Comparison of ENCODE assay signal across 13 mouse cellular contexts in genomic region chr14:79677108-79677753, GRCm38 (mm10). TPM values are rescaled to one million over a fixed set of nuclear protein-coding genes. Genes with fewer than 3 reads are reported as not detected.
DNase-seq lines count a peak whose midpoint lies in the region; ATAC-seq and TF ChIP-seq lines count a peak whose summit lies in the region.
"Had no signal": no experiment of that assay in that cellular context is flagged by ENCODE, and none has a peak within 500 bp of the region (broad histone marks: within the 10 kb centered on the region; RNA-seq: fewer than 3 reads in every experiment).

No protein-coding gene starts in this region.

- no peaks in the 10 kb centered on the region for H3K27me3 ChIP-seq in heart, embryonic 15.5 days
- H3K27me3 ChIP-seq in neural tube, embryonic 11.5 days (ENCODE audit: control insufficient read depth, insufficient read depth, low read length) = no peaks in the 10 kb centered on the region
- H3K27me3 ChIP-seq in embryonic facial prominence, embryonic 15.5 days = no peaks in the 10 kb centered on the region
- H3K27me3 ChIP-seq in stomach, postnatal 0 days (ENCODE audit: control insufficient read depth, insufficient read depth, low read length) = no peaks in the 10 kb centered on the region

- no peak for ATAC-seq in heart, embryonic 15.5 days (replicated peaks; ENCODE audit: insufficient number of reproducible peaks, insufficient read depth, low FRiP score, low read depth)
- no peak for ATAC-seq in neural tube, embryonic 11.5 days (ENCODE audit: insufficient read depth, low FRiP score, low TSS enrichment)
- ATAC-seq in embryonic facial prominence, embryonic 15.5 days (ENCODE audit: insufficient number of reproducible peaks, low FRiP score, low TSS enrichment, low read depth) = no peak
- ATAC-seq in stomach, postnatal 0 days (ENCODE audit: low FRiP score, low TSS enrichment) = no peak
- ATAC-seq: intestine, embryonic 16.5 days; liver, postnatal 0 days had no signal

- peaks cover 11% of the 10 kb centered on the region for H3K4me1 ChIP-seq in heart, embryonic 15.5 days (replicated peaks)
- H3K4me1 ChIP-seq in neural tube, embryonic 11.5 days (ENCODE audit: control insufficient read depth, insufficient read depth, low read length) = peaks cover 11% of the 10 kb centered on the region; the same call in 1 of the 2 replicates
- peaks cover 17% of the 10 kb centered on the region for H3K4me1 ChIP-seq in embryonic facial prominence, embryonic 15.5 days
- no peaks in the 10 kb centered on the region for H3K4me1 ChIP-seq in stomach, postnatal 0 days (replicated peaks; ENCODE audit: control insufficient read depth, insufficient read depth)

- H3K4me2 ChIP-seq in heart, embryonic 15.5 days = peak overlapping the region; percentile 43
- H3K4me2 ChIP-seq in neural tube, embryonic 11.5 days (ENCODE audit: low read depth) = no peak overlapping the region
- peak overlapping the region; percentile 28 for H3K4me2 ChIP-seq in embryonic facial prominence, embryonic 15.5 days (replicated peaks)
- no peak overlapping the region for H3K4me2 ChIP-seq in stomach, postnatal 0 days (replicated peaks; ENCODE audit: low read depth)

- H3K36me3 ChIP-seq in heart, embryonic 15.5 days = no peaks in the 10 kb centered on the region
- H3K36me3 ChIP-seq in neural tube, embryonic 11.5 days (ENCODE audit: control insufficient read depth, insufficient read depth, low read length) = no peaks in the 10 kb centered on the region
- no peaks in the 10 kb centered on the region for H3K36me3 ChIP-seq in embryonic facial prominence, embryonic 15.5 days
- H3K36me3 ChIP-seq in stomach, postnatal 0 days (ENCODE audit: control insufficient read depth, insufficient read depth, low read length) = no peaks in the 10 kb centered on the region

- TF ChIP-seq EP300 in stomach, postnatal 0 days (optimal IDR thresholded peaks at IDR 0.05) = no peak

- TF ChIP-seq CTCF in stomach, postnatal 0 days (IDR thresholded peaks at IDR 0.05; ENCODE audit: low read depth) = no peak

- WGBS in heart, embryonic 15.5 days = 45% methylated on average over 15 of the region's 15 CpGs
- WGBS in neural tube, embryonic 11.5 days = 50% methylated on average over 15 of the region's 15 CpGs
- WGBS in embryonic facial prominence, embryonic 15.5 days = 23% methylated on average over 15 of the region's 15 CpGs
- WGBS in stomach, postnatal 0 days = 49% methylated on average over 15 of the region's 15 CpGs

- DNase-seq in heart, adult 8-10 months (ENCODE audit: low spot score) = no peak
- DNase-seq in neural tube, embryonic 11.5 days (ENCODE audit: low spot score) = peak; percentile 27
- no peak for DNase-seq in neural tube, embryonic 10.5 days (ENCODE audit: extremely low spot score, low spot score)
- no peak for DNase-seq in stomach, postnatal 0 days (ENCODE audit: low spot score)
- no peak for DNase-seq in right cerebral cortex, postnatal 14 days
- DNase-seq: cerebellum, adult 8-10 months; liver, postnatal 0 days; thymus, postnatal 25 days had no signal

- no peak overlapping the region for H3K4me3 ChIP-seq in heart, embryonic 15.5 days
- H3K4me3 ChIP-seq in neural tube, embryonic 11.5 days (ENCODE audit: low read depth, low read length) = no peak overlapping the region
- peak overlapping the region; percentile 1; the same call in 1 of the 2 replicates for H3K4me3 ChIP-seq in embryonic facial prominence, embryonic 15.5 days (replicated peaks)
- H3K4me3 ChIP-seq in stomach, postnatal 0 days (ENCODE audit: low read depth, low read length) = no peak overlapping the region

- no peak overlapping the region for H3K27ac ChIP-seq in heart, embryonic 15.5 days
- H3K27ac ChIP-seq in neural tube, embryonic 11.5 days (ENCODE audit: low read depth, low read length) = no peak overlapping the region
- H3K27ac ChIP-seq in embryonic facial prominence, embryonic 15.5 days (replicated peaks) = peak overlapping the region; percentile 67
- no peak overlapping the region for H3K27ac ChIP-seq in stomach, postnatal 0 days (replicated peaks)

- H3K9me3 ChIP-seq in heart, embryonic 15.5 days (replicated peaks) = no peaks in the 10 kb centered on the region
- no peaks in the 10 kb centered on the region for H3K9me3 ChIP-seq in neural tube, embryonic 11.5 days (ENCODE audit: control insufficient read depth, low read length)
- no peaks in the 10 kb centered on the region for H3K9me3 ChIP-seq in embryonic facial prominence, embryonic 15.5 days (replicated peaks)
- no peaks in the 10 kb centered on the region for H3K9me3 ChIP-seq in stomach, postnatal 0 days (ENCODE audit: control insufficient read depth, low read length)

- H3K9ac ChIP-seq in heart, embryonic 15.5 days = no peak overlapping the region
- H3K9ac ChIP-seq in neural tube, embryonic 11.5 days (ENCODE audit: low read length) = no peak overlapping the region
- no peak overlapping the region for H3K9ac ChIP-seq in embryonic facial prominence, embryonic 15.5 days
- H3K9ac ChIP-seq in stomach, postnatal 0 days (ENCODE audit: low read length) = no peak overlapping the region
- H3K9ac ChIP-seq: liver, postnatal 0 days had no signal

RNA-seq across cellular contexts. Expression of gene Cnmd, which starts 15.3 kb away (rescaled TPM):
- 3.5 and 12.1 TPM in 2 replicates for polyA plus RNA-seq in heart, embryonic 15.5 days (2015; fragmentation: Nextera tagmentation; extraction: Ambion mirVana)
- 1 to 10 TPM; 3.6 to 5.6 (median 4.0) TPM for total RNA-seq in heart, adult 8-10 months (2022)
- polyA plus RNA-seq in neural tube, embryonic 11.5 days (2014; fragmentation: Nextera tagmentation; extraction: Ambion mirVana) = 13.3 and 15.3 TPM in 2 replicates
- 84.7 and 137 TPM in 2 replicates for polyA plus RNA-seq in embryonic facial prominence, embryonic 15.5 days (2015; fragmentation: Nextera tagmentation; extraction: Ambion mirVana)
- 0.49 and 0.56 TPM in 2 replicates for polyA plus RNA-seq in stomach, postnatal 0 days (2015; fragmentation: Nextera tagmentation; extraction: Ambion mirVana)
- total RNA-seq: neutrophil, adult 5-6 weeks had no signal
- polyA plus RNA-seq: spleen, adult 2 months had no signal

Comparison
In these comparisons a context has a peak if more than half of its experiments do, and no peak if none do; other contexts are left out.
1. H3K4me2 ChIP-seq: peak in heart, embryonic 15.5 days (single experiment) and embryonic facial prominence, embryonic 15.5 days (single experiment); none in neural tube, embryonic 11.5 days (single experiment) and stomach, postnatal 0 days (single experiment).